Comparison of ENCODE assay signal across 9 mouse cellular contexts in genomic region chr9:65823716-65824462, GRCm38 (mm10). TPM values are rescaled to one million over a fixed set of nuclear protein-coding genes. Genes with fewer than 3 reads are reported as not detected.
DNase-seq lines count a peak whose midpoint lies in the region; ATAC-seq and TF ChIP-seq lines count a peak whose summit lies in the region.
"Had no signal": no experiment of that assay in that cellular context is flagged by ENCODE, and none has a peak within 500 bp of the region (broad histone marks: within the 10 kb centered on the region; RNA-seq: fewer than 3 reads in every experiment).

No protein-coding gene starts in this region.

- no peak for TF ChIP-seq CTCF in kidney, postnatal 0 days (IDR thresholded peaks at IDR 0.05; ENCODE audit: low read depth)
- TF ChIP-seq CTCF in midbrain, postnatal 0 days (IDR thresholded peaks at IDR 0.05): no peak

- no peak overlapping the region for H3K4me3 ChIP-seq in kidney, postnatal 0 days (replicated peaks; ENCODE audit: low read depth, low read length)
- no peak overlapping the region for H3K4me3 ChIP-seq in kidney, embryonic 14.5 days (ENCODE audit: low read length)
- H3K4me3 ChIP-seq in embryonic facial prominence, embryonic 14.5 days (ENCODE audit: low read depth, low read length): no peak overlapping the region
- H3K4me3 ChIP-seq in midbrain, postnatal 0 days (ENCODE audit: low read depth, low read length): peak overlapping the region; percentile 5; the same call in 1 of the 2 replicates

- H3K27ac ChIP-seq in kidney, postnatal 0 days: 0 out of 2 replicates have a peak overlapping the region, but pooled peaks have one; percentile 14
- H3K27ac ChIP-seq in kidney, embryonic 14.5 days (ENCODE audit: low read depth, low read length): no peak overlapping the region
- H3K27ac ChIP-seq in embryonic facial prominence, embryonic 14.5 days (replicated peaks; ENCODE audit: low read depth, low read length): no peak overlapping the region
- H3K27ac ChIP-seq in midbrain, postnatal 0 days (ENCODE audit: low read depth, low read length): no peak overlapping the region

- H3K27me3 ChIP-seq in kidney, postnatal 0 days (ENCODE audit: insufficient read depth, low read length): no peaks in the 10 kb centered on the region
- H3K27me3 ChIP-seq in kidney, embryonic 14.5 days (ENCODE audit: control insufficient read depth, insufficient read depth, low read length): no peaks in the 10 kb centered on the region
- H3K27me3 ChIP-seq in embryonic facial prominence, embryonic 14.5 days (replicated peaks; ENCODE audit: control insufficient read depth, insufficient read depth, low read length): no peaks in the 10 kb centered on the region
- H3K27me3 ChIP-seq in midbrain, postnatal 0 days (ENCODE audit: insufficient read depth, low read length): no peaks in the 10 kb centered on the region

- no peaks in the 10 kb centered on the region for H3K36me3 ChIP-seq in kidney, postnatal 0 days (ENCODE audit: insufficient read depth, low read length)
- no peaks in the 10 kb centered on the region for H3K36me3 ChIP-seq in kidney, embryonic 14.5 days (ENCODE audit: control insufficient read depth, insufficient read depth, low read length)
- H3K36me3 ChIP-seq in embryonic facial prominence, embryonic 14.5 days (ENCODE audit: control insufficient read depth, insufficient read depth, low read length): no peaks in the 10 kb centered on the region
- no peaks in the 10 kb centered on the region for H3K36me3 ChIP-seq in midbrain, postnatal 0 days (ENCODE audit: insufficient read depth, low read length)

- peaks cover 26% of the 10 kb centered on the region for H3K4me1 ChIP-seq in kidney, postnatal 0 days (replicated peaks; ENCODE audit: insufficient read depth, low read length)
- peaks cover 12% of the 10 kb centered on the region for H3K4me1 ChIP-seq in kidney, embryonic 14.5 days (ENCODE audit: control insufficient read depth, insufficient read depth, low read length)
- H3K4me1 ChIP-seq in embryonic facial prominence, embryonic 14.5 days (ENCODE audit: control insufficient read depth, insufficient read depth, low read length): peaks cover 31% of the 10 kb centered on the region
- H3K4me1 ChIP-seq in midbrain, postnatal 0 days (ENCODE audit: insufficient read depth, low read length): peaks cover 19% of the 10 kb centered on the region

- no peak for DNase-seq in kidney, postnatal 0 days (ENCODE audit: low spot score)
- peak; percentile 51 for DNase-seq in embryonic facial prominence, embryonic 14.5 days (ENCODE audit: low spot score)
- peak; percentile 57 for DNase-seq in heart, postnatal 4 days
- DNase-seq in midbrain, postnatal 0 days (ENCODE audit: low spot score): peak; percentile 19
- DNase-seq in right cerebral cortex, postnatal 4 days: no peak
- DNase-seq in gastrocnemius, postnatal 4 days (ENCODE audit: low spot score in 2 of 2): no peak

- H3K9me3 ChIP-seq in kidney, postnatal 0 days (replicated peaks; ENCODE audit: low read length): no peaks in the 10 kb centered on the region
- no peaks in the 10 kb centered on the region for H3K9me3 ChIP-seq in kidney, embryonic 14.5 days (ENCODE audit: control insufficient read depth, low read length)
- H3K9me3 ChIP-seq in embryonic facial prominence, embryonic 14.5 days (ENCODE audit: control insufficient read depth, low read length): no peaks in the 10 kb centered on the region
- H3K9me3 ChIP-seq in midbrain, postnatal 0 days (ENCODE audit: low read length): no peaks in the 10 kb centered on the region

- no peak overlapping the region for H3K4me2 ChIP-seq in kidney, postnatal 0 days (ENCODE audit: low read length)
- H3K4me2 ChIP-seq in kidney, embryonic 14.5 days (replicated peaks; ENCODE audit: low read depth, low read length): no peak overlapping the region
- H3K4me2 ChIP-seq in embryonic facial prominence, embryonic 14.5 days (ENCODE audit: low read depth, low read length): no peak overlapping the region
- peak overlapping the region; percentile 30 for H3K4me2 ChIP-seq in midbrain, postnatal 0 days (ENCODE audit: low read depth, low read length, poor library complexity, severe bottlenecking)

- no peak overlapping the region for H3K9ac ChIP-seq in kidney, postnatal 0 days (ENCODE audit: low read depth, low read length)
- no peak overlapping the region for H3K9ac ChIP-seq in kidney, embryonic 14.5 days (ENCODE audit: low read depth, low read length)
- H3K9ac ChIP-seq in embryonic facial prominence, embryonic 14.5 days (ENCODE audit: low read depth, low read length): no peak overlapping the region
- H3K9ac ChIP-seq in midbrain, postnatal 0 days (replicated peaks; ENCODE audit: low read length, poor library complexity, severe bottlenecking): no peak overlapping the region

- ATAC-seq in kidney, postnatal 0 days (replicated peaks; ENCODE audit: low FRiP score, low read depth): no peak
- ATAC-seq in kidney, embryonic 14.5 days (ENCODE audit: low FRiP score, low TSS enrichment): no peak
- ATAC-seq in embryonic facial prominence, embryonic 14.5 days (ENCODE audit: low read depth): peak; percentile 0; the same call in 1 of the 2 replicates
- no peak for ATAC-seq in midbrain, postnatal 0 days (ENCODE audit: low FRiP score)
- no peak for ATAC-seq in granulocyte monocyte progenitor cell, adult 5-6 weeks (replicated peaks; ENCODE audit: poor library complexity, severe bottlenecking)
- ATAC-seq: inflammation-experienced regulatory T-cells, adult 6 months had no signal

- WGBS in kidney, postnatal 0 days: 69% methylated on average over 10 of the region's 10 CpGs
- WGBS in kidney, embryonic 14.5 days: 83% methylated on average over 10 of the region's 10 CpGs
- WGBS in embryonic facial prominence, embryonic 14.5 days: 61% methylated on average over 10 of the region's 10 CpGs
- 22% methylated on average over 10 of the region's 10 CpGs for WGBS in midbrain, postnatal 0 days

RNA-seq across cellular contexts. Expression of gene Zfp609, which starts 3.5 kb away (rescaled TPM):
- polyA plus RNA-seq in kidney, postnatal 0 days (2015; fragmentation: Nextera tagmentation; extraction: Ambion mirVana): 4.1 and 5.0 TPM in 2 replicates
- 9.1 and 10.0 TPM in 2 replicates for polyA plus RNA-seq in kidney, embryonic 14.5 days (2014; fragmentation: Nextera tagmentation; extraction: Ambion mirVana)
- polyA plus RNA-seq in embryonic facial prominence, embryonic 14.5 days (2014; fragmentation: Nextera tagmentation; extraction: Ambion mirVana): 5.9 and 6.4 TPM in 2 replicates
- 10 to 100 TPM; 45.1 to 46.2 TPM for total RNA-seq in heart, postnatal 4 days (2021)
- 11.2 and 11.8 TPM in 2 replicates for total RNA-seq in midbrain, postnatal 0 days (2014; rRNA removed)
- 4.5 and 5.4 TPM in 2 replicates for polyA plus RNA-seq in midbrain, postnatal 0 days (2015; fragmentation: Nextera tagmentation; extraction: Ambion mirVana)
- total RNA-seq in gastrocnemius, postnatal 4 days (2021): 10 to 100 TPM; 34.1 to 39.0 TPM
- 26.1 and 28.9 TPM in 2 replicates for total RNA-seq in granulocyte monocyte progenitor cell, adult 5-6 weeks (2014; fragmentation: Nextera tagmentation)
- 4.3 and 5.1 TPM in 2 replicates for total RNA-seq in granulocyte monocyte progenitor cell, adult 5-6 weeks (2017)

Comparison
In these comparisons a context has a peak if more than half of its experiments do, and no peak if none do; other contexts are left out.
1. DNase-seq: peak in embryonic facial prominence, embryonic 14.5 days (single experiment), heart, postnatal 4 days (single experiment) and midbrain, postnatal 0 days (single experiment); none in kidney, postnatal 0 days (single experiment), right cerebral cortex, postnatal 4 days (single experiment) and gastrocnemius, postnatal 4 days (0 of 2).